Mouse (Mus musculus) heart, embryonic 11.5 days (tissue): Measurements from ENCODE around the gene Xxylt1. TPM values are rescaled to one million over a fixed set of nuclear protein-coding genes. Genes with fewer than 3 reads are reported as not detected.

ENCODE experiments used
- ATAC-seq: fragments of 200-750 bp; cut with Nextera tagmentation; replicated peaks from 2 replicates; pipeline ENCODE4 v1.8.0; 2017; ENCODE audit warnings: moderate library complexity; ENCODE audit not compliant: insufficient number of reproducible peaks, low FRiP score, low TSS enrichment
- H3K27ac ChIP-seq: fragments of 300-500 bp; sonication (generic); 2 replicates; pipeline ENCODE4 v1.5.1; 2014; ENCODE audit warnings: mild to moderate bottlenecking, low read depth, low read length
- H3K27me3 ChIP-seq: fragments of 300-500 bp; sonication (generic); 2 replicates; pipeline ENCODE4 v1.6.1; 2014; ENCODE audit warnings: mild to moderate bottlenecking, low read length, mixed read lengths; ENCODE audit not compliant: control insufficient read depth, insufficient read depth
- H3K36me3 ChIP-seq: fragments of 300-500 bp; sonication (generic); 2 replicates; pipeline ENCODE4 v1.6.1; 2014; ENCODE audit warnings: mild to moderate bottlenecking, low read length, moderate library complexity, mixed read lengths; ENCODE audit not compliant: control insufficient read depth, insufficient read depth
- H3K4me1 ChIP-seq: fragments of 300-500 bp; sonication (generic); 2 replicates; pipeline ENCODE4 v1.6.1; 2014; ENCODE audit warnings: low read length; ENCODE audit not compliant: control insufficient read depth, insufficient read depth
- H3K4me2 ChIP-seq: fragments of 300-500 bp; sonication (generic); 2 replicates; pipeline ENCODE4 v1.6.1; 2014; ENCODE audit warnings: mild to moderate bottlenecking, moderate library complexity
- H3K4me3 ChIP-seq: fragments of 300-500 bp; sonication (generic); 2 replicates; pipeline ENCODE4 v1.5.1; 2014; ENCODE audit warnings: low read depth, low read length
- H3K9ac ChIP-seq: fragments of 300-500 bp; sonication (generic); 2 replicates; pipeline ENCODE4 v1.6.1; 2014; ENCODE audit warnings: mild to moderate bottlenecking, low read depth, low read length, moderate library complexity
- H3K9me3 ChIP-seq: fragments of 300-500 bp; sonication (generic); replicated peaks from 2 replicates; pipeline ENCODE4 v1.6.1; 2016; ENCODE audit warnings: low read length; ENCODE audit not compliant: control insufficient read depth
- WGBS: fragments of 180-500 bp; shearing (Covaris S2); extraction: QIAGEN DNeasy Blood & Tissue Kit; methylation state at CpG from one replicate; pipeline ENCODE4 v1.1.7; 2014; ENCODE audit not compliant: insufficient replicate concordance; 5-methylcytosine and 5-hydroxymethylcytosine counted together
- polyA plus RNA-seq: library from polyadenylated mRNA; unstranded; fragments of >200 nt; fragmentation: Nextera tagmentation; extraction: Ambion mirVana; gene quantifications from 2 replicates; pipeline ENCODE4 v1.2.1, GENCODE M21; 2014

The Xxylt1 gene
- 10.3 and 12.2 TPM in 2 replicates for polyA plus RNA-seq

DNA sequence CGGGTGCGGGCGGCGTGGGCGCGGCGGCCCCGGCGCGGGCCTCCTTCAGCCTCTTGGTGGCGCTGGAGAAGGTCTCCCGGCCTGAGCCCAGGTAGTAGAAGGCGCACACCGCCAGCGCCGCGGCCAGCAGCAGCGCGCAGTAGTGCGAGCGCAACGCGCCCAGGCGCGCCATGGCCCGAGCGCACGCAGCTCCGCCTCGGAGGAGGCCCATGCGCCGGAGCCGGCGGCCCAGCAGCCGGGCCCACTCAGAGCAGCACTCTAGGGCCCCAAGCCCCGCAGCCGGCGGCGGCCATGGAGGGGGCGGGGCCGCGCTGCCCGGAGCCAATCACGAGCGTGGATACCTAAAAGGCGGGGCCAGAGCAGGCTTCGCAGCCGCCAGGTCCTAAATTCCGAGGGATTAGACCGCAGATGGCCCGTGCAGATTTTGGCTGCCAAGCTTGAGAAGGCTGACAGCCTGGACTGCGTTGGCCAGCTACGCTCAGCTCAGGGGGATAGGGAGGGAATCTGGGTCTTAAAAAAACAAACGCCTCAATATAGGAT lies at the start of gene Xxylt1:
Xxylt1 (minus strand) TSS at position 308 of the 540 bp plus-strand sequence.
- no peaks in the 10 kb centered on the region; the same call in 1 of the 2 replicates for H3K36me3 ChIP-seq
- H3K27me3 ChIP-seq: no peaks in the 10 kb centered on the region
- peak within 1 kb of the TSS; percentile 86 for H3K27ac ChIP-seq
- peak within 1 kb of the TSS; percentile 80 for H3K9ac ChIP-seq
- H3K4me3 ChIP-seq: peak within 1 kb of the TSS; percentile 78
- ATAC-seq: peak; percentile 96
- under 1% methylated on average over 54 of the region's 54 CpGs for WGBS
- H3K4me1 ChIP-seq: peaks cover 5% of the 10 kb centered on the region
- H3K4me2 ChIP-seq: peak within 1 kb of the TSS; percentile 100
- H3K9me3 ChIP-seq: no peaks in the 10 kb centered on the region

DNA sequence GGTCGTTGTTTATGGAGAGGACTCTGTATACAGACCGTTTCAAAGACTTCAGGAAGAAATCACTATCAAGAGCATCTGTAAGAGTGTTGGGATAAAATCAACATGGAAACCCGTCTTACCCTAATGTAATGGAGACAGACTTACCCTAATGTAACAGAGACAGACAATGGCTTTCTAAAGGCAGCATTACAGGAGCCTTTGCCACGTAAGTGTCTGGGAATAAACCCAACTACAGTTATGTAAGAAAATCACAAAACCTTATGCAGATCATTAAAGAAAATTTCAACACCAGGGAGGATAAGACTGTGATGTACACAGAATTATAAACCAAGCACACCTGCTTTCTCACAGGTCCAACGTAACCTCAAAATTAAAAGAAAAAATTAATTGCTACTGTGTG lies 46.9 kb upstream of the Xxylt1 start:
- Histone ChIP-seq H3K4me3 (no peak overlapping the region), H3K36me3 (no peaks in the 10 kb centered on the region), H3K4me2 (no peak overlapping the region), H3K27ac (no peak overlapping the region), H3K9ac (no peak overlapping the region), H3K9me3 (no peaks in the 10 kb centered on the region), H3K27me3 (no peaks in the 10 kb centered on the region), H3K4me1 (no peaks in the 10 kb centered on the region)
- ATAC-seq: no peak
- 84% methylated on average over 5 of the region's 5 CpGs for WGBS

DNA sequence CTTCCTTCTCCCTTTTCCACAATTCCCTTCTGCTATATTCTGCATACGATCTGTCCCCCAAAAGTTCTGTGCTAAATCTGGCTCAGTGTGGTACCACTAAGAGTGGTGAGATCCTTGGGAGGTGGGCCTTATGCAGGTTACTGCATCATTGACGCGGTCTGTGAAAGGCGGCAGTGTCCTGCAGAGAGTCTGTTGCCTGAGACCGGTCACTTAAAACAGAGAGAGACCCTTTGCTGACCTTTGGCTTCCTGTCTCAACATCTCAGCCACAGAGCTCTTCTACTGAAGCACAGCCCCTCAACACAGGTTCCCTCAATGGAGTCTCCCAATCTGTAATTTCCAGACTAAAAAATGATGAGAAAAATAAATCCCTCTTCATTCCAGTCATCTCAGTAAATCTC lies 43.8 kb upstream of the Xxylt1 start:
- no peaks in the 10 kb centered on the region for H3K27me3 ChIP-seq
- 72% methylated on average over 5 of the region's 5 CpGs for WGBS
- no peak overlapping the region for H3K9ac ChIP-seq
- no peak overlapping the region for H3K4me3 ChIP-seq
- H3K27ac ChIP-seq: no peak overlapping the region
- H3K9me3 ChIP-seq: no peaks in the 10 kb centered on the region
- ATAC-seq: no peak
- H3K4me2 ChIP-seq: no peak overlapping the region
- no peaks in the 10 kb centered on the region for H3K36me3 ChIP-seq
- H3K4me1 ChIP-seq: no peaks in the 10 kb centered on the region

GRCm38 (mm10) chr16:31121612-31122011 lies 40.4 kb upstream of the Xxylt1 start:
- no peak overlapping the region for H3K4me3 ChIP-seq
- no peaks in the 10 kb centered on the region for H3K27me3 ChIP-seq
- no peaks in the 10 kb centered on the region for H3K4me1 ChIP-seq
- no peak overlapping the region for H3K4me2 ChIP-seq
- H3K9me3 ChIP-seq: no peaks in the 10 kb centered on the region
- no peak overlapping the region for H3K27ac ChIP-seq
- no peak overlapping the region for H3K9ac ChIP-seq
- ATAC-seq: no peak
- no peaks in the 10 kb centered on the region for H3K36me3 ChIP-seq
- WGBS: 92% methylated on average over 6 of the region's 6 CpGs

GRCm38 (mm10) chr16:31113596-31113995 lies 32.4 kb upstream of the Xxylt1 start:
- H3K4me1 ChIP-seq: no peaks in the 10 kb centered on the region
- no peak overlapping the region for H3K9ac ChIP-seq
- no peaks in the 10 kb centered on the region for H3K27me3 ChIP-seq
- H3K4me3 ChIP-seq: no peak overlapping the region
- no peak overlapping the region for H3K27ac ChIP-seq
- no peaks in the 10 kb centered on the region for H3K9me3 ChIP-seq
- no peak for ATAC-seq
- peaks cover 20% of the 10 kb centered on the region for H3K36me3 ChIP-seq
- no peak overlapping the region for H3K4me2 ChIP-seq

DNA sequence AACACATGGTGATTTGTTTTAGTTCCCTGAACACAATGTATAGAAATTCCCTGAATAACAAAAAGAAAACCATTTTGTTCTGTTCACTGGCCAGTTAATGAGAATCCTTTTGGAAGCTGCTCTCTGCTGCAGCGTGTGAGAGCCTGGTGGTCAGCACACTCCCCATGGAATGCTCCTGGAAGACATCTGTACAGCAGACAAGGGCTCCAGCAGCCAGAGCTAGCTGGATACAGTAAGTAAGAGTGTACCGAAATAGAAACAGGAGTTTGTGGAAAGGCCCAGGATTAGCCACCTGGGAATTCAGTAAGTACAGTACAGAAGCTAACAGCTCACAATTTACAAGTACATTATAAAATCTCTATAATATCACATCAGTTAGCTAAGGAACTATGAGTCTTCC lies 20.1 kb upstream of the Xxylt1 start:
- H3K4me3 ChIP-seq: no peak overlapping the region
- H3K4me2 ChIP-seq: no peak overlapping the region
- WGBS: 51% methylated on average over 2 of the region's 2 CpGs
- no peaks in the 10 kb centered on the region for H3K9me3 ChIP-seq
- ATAC-seq: no peak
- H3K36me3 ChIP-seq: peaks cover 8% of the 10 kb centered on the region
- no peaks in the 10 kb centered on the region for H3K4me1 ChIP-seq
- H3K27ac ChIP-seq: no peak overlapping the region
- H3K27me3 ChIP-seq: no peaks in the 10 kb centered on the region
- no peak overlapping the region for H3K9ac ChIP-seq

DNA sequence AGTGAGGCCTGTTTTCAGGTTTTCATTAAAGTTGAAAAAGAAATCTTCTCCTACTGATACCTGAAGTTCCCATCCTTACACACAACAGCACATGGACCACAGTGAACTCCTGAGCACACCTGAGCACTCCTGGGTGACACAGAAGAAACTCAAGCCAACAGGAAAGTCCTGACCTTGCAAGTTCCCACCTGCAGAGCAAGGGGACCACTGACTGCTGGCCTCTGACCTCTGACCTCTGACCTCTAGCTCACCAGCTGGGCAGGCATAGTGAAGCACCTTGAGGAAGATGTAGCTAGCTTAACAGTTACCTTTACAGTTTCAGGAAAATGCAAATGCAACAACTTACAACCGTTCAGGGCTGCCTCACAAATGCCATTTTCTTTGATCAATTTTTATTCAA lies 18.7 kb upstream of the Xxylt1 start:
- Histone ChIP-seq H3K36me3 (peaks cover 8% of the 10 kb centered on the region), H3K4me2 (no peak overlapping the region), H3K4me1 (no peaks in the 10 kb centered on the region), H3K9me3 (no peaks in the 10 kb centered on the region), H3K27me3 (no peaks in the 10 kb centered on the region), H3K4me3 (no peak overlapping the region), H3K27ac (no peak overlapping the region), H3K9ac (no peak overlapping the region)
- WGBS: 89% methylated on average over 1 of the region's 1 CpGs
- no peak for ATAC-seq

DNA sequence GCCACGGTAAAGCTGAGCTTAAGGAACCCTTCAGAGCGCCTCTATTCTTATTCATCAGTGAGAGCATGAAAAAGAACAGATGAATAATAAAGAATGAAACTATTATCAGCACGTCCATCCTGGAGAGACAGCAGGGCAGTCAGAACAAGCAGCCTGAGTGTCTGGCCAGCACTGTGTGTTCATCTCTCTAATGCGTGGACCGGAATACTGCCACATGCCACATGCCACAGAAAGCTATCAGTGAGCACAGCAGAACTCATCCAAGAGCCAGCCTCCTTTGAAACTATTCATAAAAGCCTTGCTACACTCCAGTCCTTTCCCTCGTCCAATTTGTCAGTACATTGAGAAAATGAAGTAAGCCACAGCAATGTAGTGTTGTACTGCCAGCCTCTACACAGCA lies 12.8 kb upstream of the Xxylt1 start:
- H3K27ac ChIP-seq: no peak overlapping the region
- no peaks in the 10 kb centered on the region for H3K4me1 ChIP-seq
- H3K4me3 ChIP-seq: no peak overlapping the region
- H3K4me2 ChIP-seq: no peak overlapping the region
- H3K9me3 ChIP-seq: no peaks in the 10 kb centered on the region
- H3K27me3 ChIP-seq: no peaks in the 10 kb centered on the region
- no peak for ATAC-seq
- H3K36me3 ChIP-seq: no peaks in the 10 kb centered on the region
- H3K9ac ChIP-seq: no peak overlapping the region
- 74% methylated on average over 6 of the region's 6 CpGs for WGBS

GRCm38 (mm10) chr16:31093186-31093585 lies 12.0 kb upstream of the Xxylt1 start:
- Histone ChIP-seq H3K4me1 (no peaks in the 10 kb centered on the region), H3K36me3 (no peaks in the 10 kb centered on the region), H3K27me3 (no peaks in the 10 kb centered on the region), H3K27ac (no peak overlapping the region), H3K4me3 (no peak overlapping the region), H3K4me2 (no peak overlapping the region), H3K9ac (no peak overlapping the region), H3K9me3 (no peaks in the 10 kb centered on the region)
- 54% methylated on average over 9 of the region's 9 CpGs for WGBS
- no peak for ATAC-seq
